Mouse (Mus musculus) erythroblast, embryonic 14.5 days (primary cell): ENCODE measurements at regions not wholly inside any gene's neighbourhood (a gene's known extent, or its start where the extent isn't known, plus 50 kb on each side); places are given as distances from the start of the nearest gene placed in this dataset.

Experiments used
- GATA1 ChIP-seq: IDR thresholded peaks from 2 replicates; pipeline ENCODE4 v1.6.1; 2012; ENCODE audit warnings: low read length, inconsistent platforms, mixed read lengths
- TAL1 ChIP-seq: IDR thresholded peaks from 3 replicates; pipeline ENCODE4 v1.6.1; 2012; ENCODE audit warnings: low read length, inconsistent platforms, mixed read lengths

- TF ChIP-seq GATA1 = no peak
- no peak for TF ChIP-seq TAL1
These were observed 78.4 kb upstream of the Slc1a3 start for GRCm38 (mm10) chr15:8789000-8789399.
